Mouse (Mus musculus) testis, adult 2 months (tissue): ENCODE measurements around the gene Hist2h2be. TPM values are rescaled to one million over a fixed set of nuclear protein-coding genes. Genes with fewer than 3 reads are reported as not detected.
"Not testable (repeated sequence)": the region's sequence is repeated elsewhere in the genome, so short reads cannot be mapped to it uniquely, and the experiment has no call there.

Experiments used
- H3K27ac ChIP-seq: fragments of 200-500 bp; 2 replicates; pipeline ENCODE4 v1.5.1; 2012; ENCODE audit warnings: low read depth, low read length; ENCODE audit not compliant: control insufficient read depth, insufficient read depth
- H3K27me3 ChIP-seq: fragments of 200-500 bp; 2 replicates; pipeline ENCODE4 v1.6.1; 2012; ENCODE audit warnings: mild to moderate bottlenecking, low read length, moderate library complexity; ENCODE audit not compliant: control insufficient read depth, insufficient read depth
- H3K36me3 ChIP-seq: fragments of 200-500 bp; 2 replicates; pipeline ENCODE4 v1.6.1; 2012; ENCODE audit warnings: mild to moderate bottlenecking, low read length; ENCODE audit not compliant: control insufficient read depth, insufficient read depth
- H3K4me1 ChIP-seq: fragments of 200-500 bp; 2 replicates; pipeline ENCODE4 v1.6.1; 2012; ENCODE audit warnings: low read length; ENCODE audit not compliant: control insufficient read depth, insufficient read depth
- H3K4me3 ChIP-seq: fragments of 200-500 bp; 2 replicates; pipeline ENCODE4 v1.5.1; 2012; ENCODE audit warnings: low read depth, mild to moderate bottlenecking, low read length, moderate library complexity, mixed read lengths; ENCODE audit not compliant: control insufficient read depth
- CTCF ChIP-seq: fragments of 200-500 bp; IDR thresholded peaks from 2 replicates; pipeline ENCODE4 v1.5.1; 2012; ENCODE audit warnings: low read depth, mild to moderate bottlenecking, inconsistent platforms, low read length, moderate library complexity; ENCODE audit not compliant: control insufficient read depth, insufficient read depth, insufficient replicate concordance
- POLR2A ChIP-seq: fragments of 200-500 bp; IDR thresholded peaks from 2 replicates; pipeline ENCODE4 v1.6.1; 2012; ENCODE audit warnings: low read depth, mild to moderate bottlenecking, inconsistent platforms, low read length, moderate library complexity; ENCODE audit not compliant: control insufficient read depth
- polyA plus RNA-seq: library from polyadenylated mRNA; depleted of rRNA; stranded (reverse); fragments of >200 nt; gene quantifications from 2 replicates; pipeline ENCODE4 v1.2.3, GENCODE M21; 2012; rRNA removed

The Hist2h2be gene
- polyA plus RNA-seq, 1 experiment: 13.0 TPM

DNA sequence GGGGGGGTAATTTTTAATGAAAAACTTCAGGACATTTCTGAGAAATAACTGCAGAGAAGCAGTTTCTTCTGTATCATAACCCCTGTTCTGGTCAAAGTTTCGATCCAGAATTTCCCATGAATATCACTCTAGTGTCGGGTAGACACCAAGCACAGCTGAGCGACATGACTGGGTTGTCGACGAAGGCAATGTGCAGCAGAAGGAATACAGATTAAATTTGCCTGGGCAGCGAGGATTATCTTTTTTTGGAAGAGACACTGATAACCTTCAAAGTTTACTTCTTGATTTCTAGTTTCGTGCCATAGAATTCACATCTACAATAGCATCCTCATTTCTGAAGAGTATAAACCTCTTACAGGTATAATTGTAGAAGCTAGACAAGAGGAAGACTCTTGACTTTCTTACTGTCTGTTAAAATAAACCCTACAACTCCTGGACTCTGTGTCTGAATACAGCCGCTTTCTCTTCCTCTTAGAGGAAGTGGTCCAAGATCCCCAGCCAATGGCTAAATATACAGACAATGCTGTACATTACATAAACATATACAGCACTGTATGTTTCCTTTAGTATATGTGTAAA is 45.3 kb downstream of the Hist2h2be start:
- Histone ChIP-seq H3K4me3 (no peak overlapping the region), H3K4me1 (peaks cover 17% of the 10 kb centered on the region), H3K27ac (no peak overlapping the region), H3K36me3 (no peaks in the 10 kb centered on the region), H3K27me3 (no peaks in the 10 kb centered on the region; the same call in 1 of the 2 replicates)
- TF ChIP-seq CTCF: no peak
- TF ChIP-seq POLR2A: no peak

DNA sequence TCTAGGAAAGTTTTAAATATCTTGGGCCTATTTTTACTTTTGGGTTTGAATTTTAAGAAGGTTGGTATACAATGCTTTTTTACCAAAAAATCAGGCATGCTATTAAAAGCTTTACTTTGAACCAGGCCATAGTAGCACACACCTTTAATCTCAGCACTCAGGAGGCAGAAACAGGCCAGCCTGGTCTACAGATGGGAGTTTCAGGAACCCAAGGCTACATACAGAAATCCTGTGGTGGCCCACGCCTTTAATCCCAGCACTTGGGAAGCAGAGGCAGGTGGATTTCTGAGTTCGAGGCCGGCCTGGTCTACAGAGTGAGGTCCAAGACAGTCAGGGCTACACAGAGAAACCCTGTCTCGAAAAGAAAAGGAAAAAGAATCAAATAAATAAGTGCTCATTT is 46.6 kb downstream of the Hist2h2be start:
- no peaks in the 10 kb centered on the region for H3K36me3 ChIP-seq
- peaks cover 16% of the 10 kb centered on the region for H3K4me1 ChIP-seq
- H3K27me3 ChIP-seq: no peaks in the 10 kb centered on the region; the same call in 1 of the 2 replicates
- no peak overlapping the region for H3K4me3 ChIP-seq
- H3K27ac ChIP-seq: no peak overlapping the region; the same call in 1 of the 2 replicates
- TF ChIP-seq POLR2A: no peak
- no peak for TF ChIP-seq CTCF

DNA sequence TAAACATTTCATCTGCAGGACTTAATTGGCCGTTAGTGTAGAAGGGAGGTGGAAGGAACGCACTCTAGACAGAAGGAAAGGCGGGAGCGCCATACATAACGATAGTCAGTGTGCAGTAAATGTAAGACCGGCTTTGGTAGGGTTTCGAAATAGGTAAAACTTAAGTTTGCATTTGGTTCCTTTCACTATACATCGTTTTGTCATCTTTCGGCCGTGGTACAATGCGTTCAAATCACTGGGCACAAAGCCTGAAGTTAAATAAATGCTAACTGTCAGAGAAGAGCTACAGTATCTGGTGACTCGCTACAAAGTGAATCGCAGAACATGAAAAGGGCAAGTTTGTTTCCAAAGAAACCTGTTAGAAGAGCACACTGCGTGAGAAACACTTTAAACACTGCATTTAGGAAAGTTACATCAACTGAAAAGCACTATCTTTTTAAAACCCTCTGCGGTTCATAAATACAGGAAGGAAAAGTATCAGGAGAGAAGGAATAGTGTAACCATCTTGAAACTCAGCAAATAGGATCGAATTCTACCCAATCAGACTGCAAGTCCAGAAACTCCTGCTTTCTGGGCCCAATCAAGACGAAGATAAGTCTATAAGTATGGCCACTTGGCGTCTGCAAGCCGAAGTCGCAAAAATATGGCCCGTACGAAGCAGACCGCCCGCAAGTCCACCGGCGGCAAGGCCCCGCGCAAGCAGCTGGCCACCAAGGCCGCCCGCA is 47.3 kb downstream of the Hist2h2be start, which contains the start of gene Hist2h3b:
Hist2h3b (plus strand) TSS at position 604 of the 725 bp plus-strand sequence.
- H3K4me3 ChIP-seq: peak within 1 kb of the TSS; percentile 83
- no peaks in the 10 kb centered on the region for H3K36me3 ChIP-seq
- peak; percentile 60; the same call in 1 of the 2 replicates for TF ChIP-seq POLR2A
- TF ChIP-seq CTCF: no peak
- peak within 1 kb of the TSS; percentile 82 for H3K27ac ChIP-seq
- peaks cover 16% of the 10 kb centered on the region for H3K4me1 ChIP-seq
- no peaks in the 10 kb centered on the region; the same call in 1 of the 2 replicates for H3K27me3 ChIP-seq

- Histone ChIP-seq H3K4me1 (peaks cover 14% of the 10 kb centered on the region), H3K4me3 (peak overlapping the region; percentile 72)
- H3K27me3 ChIP-seq: not testable (repeated sequence)
Measured at GRCm38 (mm10) chr3:96268776-96269378, 48.0 kb downstream of the Hist2h2be start.

GRCm38 (mm10) chr3:96269511-96270474 is 48.9 kb downstream of the Hist2h2be start, which contains the start of gene Hist2h2bb:
Hist2h2bb (plus strand) TSS chr3:96269752.
- Histone ChIP-seq H3K36me3 (no peaks in the 10 kb centered on the region), H3K4me1 (peaks cover 14% of the 10 kb centered on the region), H3K4me3 (peak within 1 kb of the TSS; percentile 83), H3K27me3 (no peaks in the 10 kb centered on the region), H3K27ac (peak within 1 kb of the TSS; percentile 82)
- TF ChIP-seq POLR2A (peak; percentile 90), CTCF (no peak)

More at GRCm38 (mm10) chr3:96268776-96269378, 48.0 kb downstream of the Hist2h2be start:
- peak overlapping the region; percentile 82 for H3K27ac ChIP-seq
- H3K36me3 ChIP-seq: not testable (repeated sequence)

Other genes starting within 250 kb of the Hist2h2be start
- gene Plekho1, start 225.1 kb upstream of the Hist2h2be start, polyA plus RNA-seq: 43.8 and 55.7 TPM in 2 replicates
- gene Vps45, start 162.7 kb upstream of the Hist2h2be start, polyA plus RNA-seq: 3.3 and 4.1 TPM in 2 replicates
- 46.0 and 46.1 TPM in 2 replicates for gene Otud7b, start 116.6 kb upstream of the Hist2h2be start, polyA plus RNA-seq
- gene Mtmr11, start 59.1 kb upstream of the Hist2h2be start, polyA plus RNA-seq: 0.93 and 1.1 TPM in 2 replicates
- 141 and 143 TPM in 2 replicates for gene Sf3b4, start 48.8 kb upstream of the Hist2h2be start, polyA plus RNA-seq
- gene Sv2a, start 40.0 kb upstream of the Hist2h2be start, polyA plus RNA-seq: 0.54 and 1.7 TPM in 2 replicates
- 38.3 and 47.3 TPM in 2 replicates for gene Bola1, start 1.4 kb upstream of the Hist2h2be start, polyA plus RNA-seq
- gene Hist2h2ab, start 1.3 kb upstream of the Hist2h2be start, polyA plus RNA-seq: 3.7 and 3.9 TPM in 2 replicates
- gene Hist2h2ac, start 239 bp upstream of the Hist2h2be start, polyA plus RNA-seq: 7.3 and 9.4 TPM in 2 replicates
- 18.0 and 18.3 TPM in 2 replicates for gene Hist2h3c2, start 18.0 kb downstream of the Hist2h2be start, polyA plus RNA-seq
- gene Hist2h2aa2, start 19.2 kb downstream of the Hist2h2be start, polyA plus RNA-seq: 37.8 and 209 TPM in 2 replicates
- 1,076 and 1,288 TPM in 2 replicates for gene Hist2h2aa1, start 24.4 kb downstream of the Hist2h2be start, polyA plus RNA-seq
- not detected in 2 replicates for gene Hist2h3c1, start 25.6 kb downstream of the Hist2h2be start, polyA plus RNA-seq
- 0.42 and 0.43 TPM in 2 replicates for gene Hist2h4, start 42.2 kb downstream of the Hist2h2be start, polyA plus RNA-seq
- 5.0 and 6.2 TPM in 2 replicates for gene Hist2h3b, start 47.5 kb downstream of the Hist2h2be start, polyA plus RNA-seq
- gene Hist2h2bb, start 48.6 kb downstream of the Hist2h2be start, polyA plus RNA-seq: 1.4 and 1.6 TPM in 2 replicates
- gene Fcgr1, start 72.8 kb downstream of the Hist2h2be start, polyA plus RNA-seq: 0.19 and 0.23 TPM in 2 replicates
- 4.7 and 5.5 TPM in 2 replicates for gene BC107364, start 231.2 kb downstream of the Hist2h2be start, polyA plus RNA-seq